Mouse (Mus musculus) MEL (cell line): ENCODE results near the gene Srsf2. TPM values are rescaled to one million over a fixed set of nuclear protein-coding genes. Genes with fewer than 3 reads are reported as not detected.

Experiments used
- DNase-seq: peaks from one replicate; pipeline ENCODE4 v3.0.0; 2011; ENCODE audit warnings: low read depth, low spot score
- H3K27ac ChIP-seq: 2 replicates; pipeline ENCODE4 v1.5.1; 2012; ENCODE audit warnings: low read depth, mild to moderate bottlenecking, control low read depth, low read length, moderate library complexity; ENCODE audit not compliant: control insufficient read depth
- H3K27me3 ChIP-seq, 2 experiments: fragments of 150-350 bp in 1 of 2; sonication (generic) in 1 of 2; 2 replicates each; pipeline ENCODE4 v1.6.1; 2012; ENCODE audit warnings: low read length in 2 of 2, mild to moderate bottlenecking in 2 of 2, improper control_type of control experiment in 1 of 2, moderate library complexity in 1 of 2; ENCODE audit not compliant: insufficient read depth in 2 of 2, control insufficient read depth in 1 of 2
- H3K36me3 ChIP-seq, 2 experiments: 2 replicates each; pipeline ENCODE4 v1.6.1; 2012 to 2014; ENCODE audit warnings: low read length in 2 of 2, improper control_type of control experiment in 1 of 2, inconsistent platforms in 1 of 2, mild to moderate bottlenecking in 1 of 2; ENCODE audit not compliant: insufficient read depth in 2 of 2, control insufficient read depth in 1 of 2
- H3K4me1 ChIP-seq, 2 experiments: fragments of 150-350 bp in 1 of 2; sonication (generic) in 1 of 2; 2 replicates each; pipeline ENCODE4 v1.6.1; 2012; ENCODE audit warnings: low read length in 2 of 2, improper control_type of control experiment in 1 of 2, mild to moderate bottlenecking in 1 of 2; ENCODE audit not compliant: insufficient read depth in 2 of 2, control insufficient read depth in 1 of 2
- H3K4me3 ChIP-seq, 2 experiments: fragments of 150-350 bp in 1 of 2; sonication (generic) in 1 of 2; 2 replicates each; pipeline ENCODE4 v1.5.1; 2012; ENCODE audit warnings: low read depth in 2 of 2, low read length in 2 of 2, mild to moderate bottlenecking in 2 of 2, moderate library complexity in 2 of 2, control low read depth in 1 of 2, improper control_type of control experiment in 1 of 2; ENCODE audit not compliant: control insufficient read depth in 1 of 2, insufficient read depth in 1 of 2
- H3K79me2 ChIP-seq: 2 replicates; pipeline ENCODE4 v1.6.1; 2012; ENCODE audit warnings: mild to moderate bottlenecking, low read length, moderate library complexity; ENCODE audit not compliant: control insufficient read depth, poor library complexity, insufficient read depth
- H3K9ac ChIP-seq: 2 replicates; pipeline ENCODE4 v1.6.1; 2012; ENCODE audit warnings: low read depth, mild to moderate bottlenecking, control low read depth, low read length, moderate library complexity; ENCODE audit not compliant: control insufficient read depth, poor library complexity, severe bottlenecking
- H3K9me3 ChIP-seq: fragments of 150-350 bp; sonication (generic); replicated peaks from 2 replicates; pipeline ENCODE4 v1.6.1; 2012; ENCODE audit warnings: mild to moderate bottlenecking, low read length, improper control_type of control experiment, moderate library complexity; ENCODE audit not compliant: insufficient read depth
- BHLHE40 ChIP-seq: IDR thresholded peaks from 2 replicates; pipeline ENCODE4 v1.6.1; 2012; ENCODE audit warnings: low read depth, mild to moderate bottlenecking, inconsistent platforms, low read length, improper control_type of control experiment, borderline replicate concordance
- CHD1 ChIP-seq: IDR thresholded peaks from 2 replicates; pipeline ENCODE4 v1.6.1; 2012; ENCODE audit warnings: low read depth, mild to moderate bottlenecking, inconsistent platforms, low read length, improper control_type of control experiment
- CHD2 ChIP-seq: IDR thresholded peaks from 2 replicates; pipeline ENCODE4 v1.6.1; 2011; ENCODE audit warnings: low read length, improper control_type of control experiment
- ELF1 ChIP-seq: IDR thresholded peaks from 2 replicates; pipeline ENCODE4 v1.6.1; 2014; ENCODE audit warnings: low read depth, mild to moderate bottlenecking, inconsistent platforms, low read length, improper control_type of control experiment, moderate library complexity
- EP300 ChIP-seq, 2 experiments: IDR thresholded peaks; 2 replicates each; pipeline ENCODE4 v1.6.1; 2011; ENCODE audit warnings: improper control_type of control experiment in 2 of 2, low read length in 2 of 2, low read depth in 1 of 2, mild to moderate bottlenecking in 1 of 2
- ETS1 ChIP-seq: IDR thresholded peaks from 2 replicates; pipeline ENCODE4 v1.6.1; 2012; ENCODE audit warnings: low read depth, mild to moderate bottlenecking, inconsistent platforms, low read length, improper control_type of control experiment, moderate library complexity
- GABPA ChIP-seq: IDR thresholded peaks from 2 replicates; pipeline ENCODE4 v1.6.1; 2012; ENCODE audit warnings: low read depth, mild to moderate bottlenecking, inconsistent platforms, low read length, improper control_type of control experiment, moderate library complexity
- HCFC1 ChIP-seq: IDR thresholded peaks from 2 replicates; pipeline ENCODE4 v1.6.1; 2012; ENCODE audit warnings: low read depth, mild to moderate bottlenecking, inconsistent platforms, low read length, improper control_type of control experiment, moderate library complexity
- KAT2A ChIP-seq: conservative IDR thresholded peaks from 2 replicates; pipeline ENCODE4 v1.6.1; 2012; ENCODE audit warnings: low read depth, low read length, improper control_type of control experiment, inconsistent platforms
- MAFK ChIP-seq: IDR thresholded peaks from 2 replicates; pipeline ENCODE4 v1.6.1; 2011; ENCODE audit warnings: low read depth, mild to moderate bottlenecking, low read length, improper control_type of control experiment, borderline replicate concordance
- MAX ChIP-seq: IDR thresholded peaks from 2 replicates; pipeline ENCODE4 v1.6.1; 2011; ENCODE audit warnings: low read length, improper control_type of control experiment
- MAZ ChIP-seq: IDR thresholded peaks from 2 replicates; pipeline ENCODE4 v1.6.1; 2012; ENCODE audit warnings: low read depth, mild to moderate bottlenecking, inconsistent platforms, low read length, improper control_type of control experiment
- MEF2A ChIP-seq: IDR thresholded peaks from 2 replicates; pipeline ENCODE4 v1.6.1; 2014; ENCODE audit warnings: low read depth, mild to moderate bottlenecking, inconsistent platforms, low read length, improper control_type of control experiment; ENCODE audit not compliant: poor library complexity, insufficient replicate concordance, severe bottlenecking; ENCODE audit errors: extremely low read depth
- MXI1 ChIP-seq: IDR thresholded peaks from 2 replicates; pipeline ENCODE4 v1.6.1; 2011; ENCODE audit warnings: mild to moderate bottlenecking, low read depth, low read length, improper control_type of control experiment
- MYB ChIP-seq: IDR thresholded peaks from 2 replicates; pipeline ENCODE4 v1.6.1; 2011; ENCODE audit warnings: mild to moderate bottlenecking, low read depth, low read length, improper control_type of control experiment
- POLR2A ChIP-seq, 2 experiments: IDR thresholded peaks; 2 replicates each; pipeline ENCODE4 v1.6.1; 2011 to 2012; ENCODE audit warnings: low read length in 2 of 2, mild to moderate bottlenecking in 2 of 2, control low read depth in 1 of 2, improper control_type of control experiment in 1 of 2, low read depth in 1 of 2, moderate library complexity in 1 of 2; ENCODE audit not compliant: control insufficient read depth in 1 of 2, insufficient read depth in 1 of 2, poor library complexity in 1 of 2
- POLR2AphosphoS5 ChIP-seq: IDR thresholded peaks from 2 replicates; pipeline ENCODE4 v1.6.1; 2012; ENCODE audit warnings: low read depth, borderline replicate concordance, mild to moderate bottlenecking, inconsistent platforms, low read length, moderate library complexity, mixed read lengths
- RCOR1 ChIP-seq: IDR thresholded peaks from 2 replicates; pipeline ENCODE4 v1.6.1; 2012; ENCODE audit warnings: low read depth, mild to moderate bottlenecking, inconsistent platforms, low read length, improper control_type of control experiment
- SIN3A ChIP-seq: IDR thresholded peaks from 2 replicates; pipeline ENCODE4 v1.6.1; 2012; ENCODE audit warnings: low read length, improper control_type of control experiment, inconsistent platforms
- SMC3 ChIP-seq: IDR thresholded peaks from 2 replicates; pipeline ENCODE4 v1.6.1; 2011; ENCODE audit warnings: low read depth, low read length, improper control_type of control experiment
- TBP ChIP-seq: IDR thresholded peaks from 2 replicates; pipeline ENCODE4 v1.8.0; 2011; ENCODE audit warnings: low read depth, low read length, improper control_type of control experiment
- UBTF ChIP-seq: IDR thresholded peaks from 2 replicates; pipeline ENCODE4 v1.6.1; 2012; ENCODE audit warnings: low read depth, mild to moderate bottlenecking, inconsistent platforms, low read length, improper control_type of control experiment, moderate library complexity, borderline replicate concordance; ENCODE audit not compliant: insufficient read depth
- USF2 ChIP-seq, 2 experiments: IDR thresholded peaks; 2 replicates each; pipeline ENCODE4 v1.6.1; 2011 to 2012; ENCODE audit warnings: improper control_type of control experiment in 2 of 2, low read length in 2 of 2, borderline replicate concordance in 1 of 2, inconsistent platforms in 1 of 2, low read depth in 1 of 2, mild to moderate bottlenecking in 1 of 2; ENCODE audit not compliant: insufficient read depth in 1 of 2
- ZNF384 ChIP-seq: IDR thresholded peaks from 2 replicates; pipeline ENCODE4 v1.6.1; 2012; ENCODE audit warnings: low read depth, mild to moderate bottlenecking, inconsistent platforms, low read length, improper control_type of control experiment
- polyA plus RNA-seq, 2 experiments: library from polyadenylated mRNA; stranded (reverse) in 1 of 2; unstranded in 1 of 2; fragments of >175 nt in 1 of 2; fragments of >200 nt in 1 of 2; gene quantifications; 2 replicates each; pipeline versions ENCODE4 v1.2.1 to v1.2.4; 2012; ENCODE audit warnings: low replicate concordance in 2 of 2, low read depth in 1 of 2; ENCODE audit not compliant: insufficient read length in 2 of 2, insufficient read depth in 1 of 2, missing spikeins in 1 of 2
- total RNA-seq: library from RNA; depleted of rRNA; stranded (reverse); fragments of 300-350 nt; gene quantifications from 2 replicates; pipeline ENCODE4 v1.2.3, GENCODE M21; 2012

The Srsf2 gene
- total and polyA plus RNA-seq, 3 experiments, result 257 to 1,128 (median 453) TPM

GRCm38 (mm10) chr11:116822215-116822614 lies 30.7 kb downstream of the Srsf2 start:
- no peaks in the 10 kb centered on the region; a peak in 2 of 4 replicates for H3K27me3 ChIP-seq
- no peak overlapping the region for H3K4me3 ChIP-seq

DNA sequence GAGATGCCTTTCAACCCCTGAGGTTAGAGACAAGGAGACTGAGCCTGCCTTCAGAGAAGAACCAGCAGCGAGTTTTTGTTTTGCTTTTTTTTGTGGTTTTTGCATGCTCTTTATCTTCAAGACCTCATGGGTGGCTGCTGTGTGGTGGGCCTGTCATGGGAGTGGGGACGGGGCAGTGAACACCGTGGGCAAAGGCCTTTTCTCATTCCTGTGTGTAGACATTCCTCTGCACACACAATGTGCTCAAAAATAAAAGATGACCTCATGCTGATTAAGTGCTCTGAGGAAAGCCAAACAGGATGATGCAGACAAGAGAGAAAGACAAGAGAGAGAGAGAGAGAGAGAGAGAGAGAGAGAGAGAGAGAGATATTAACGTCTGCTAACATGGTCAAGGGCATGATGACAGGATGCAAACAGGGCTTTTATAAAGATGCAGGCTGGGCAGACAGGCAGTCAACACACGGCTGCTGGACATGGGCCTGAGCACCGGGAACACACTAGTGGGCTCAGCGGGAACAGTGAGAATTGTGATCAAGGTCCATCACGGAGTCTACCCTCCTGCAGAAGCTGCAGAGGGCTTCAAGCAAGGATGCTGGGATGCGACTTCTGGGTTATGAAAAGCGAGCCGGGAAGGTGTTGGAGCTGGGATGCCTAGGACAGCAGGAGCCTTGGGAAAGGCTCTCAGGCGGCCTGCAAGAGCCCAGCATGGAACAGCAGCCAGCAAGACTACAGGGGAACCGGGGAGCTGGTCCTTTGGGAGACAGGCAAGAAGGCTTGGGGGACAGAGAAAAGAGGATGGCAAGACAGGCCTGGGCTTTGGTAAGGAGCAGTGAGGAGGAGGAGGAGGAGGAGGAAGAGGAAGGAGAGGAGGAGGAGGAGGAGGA lies 31.6 kb downstream of the Srsf2 start:
- H3K27me3 ChIP-seq, result no peaks in the 10 kb centered on the region; a peak in 2 of 4 replicates

More at GRCm38 (mm10) chr11:116822215-116822614, 30.7 kb downstream of the Srsf2 start:
- Histone ChIP-seq H3K9ac (no peak overlapping the region), H3K9me3 (no peaks in the 10 kb centered on the region), H3K27ac (no peak overlapping the region), H3K79me2 (no peaks in the 10 kb centered on the region)
- TF ChIP-seq ELF1 (no peak), CHD2 (no peak), KAT2A (no peak), MAX (no peak), SMC3 (no peak), POLR2A (IDR thresholded peaks at IDR 0.05; ENCODE audit: control insufficient read depth in 1 of 2, insufficient read depth in 1 of 2, low read depth in 1 of 2, low read length in 2 of 2, poor library complexity in 1 of 2) (no peak), MAZ (no peak), SIN3A (no peak), MXI1 (no peak)
- TF ChIP-seq, all 39 proteins: peak for 0
- Histone ChIP-seq H3K36me3 (no peaks in the 10 kb centered on the region), H3K4me1 (peaks cover 0 to 1% of the 10 kb centered on the region in 2 experiments; a peak in 1 of 4 replicates)
- no peak for DNase-seq

DNA sequence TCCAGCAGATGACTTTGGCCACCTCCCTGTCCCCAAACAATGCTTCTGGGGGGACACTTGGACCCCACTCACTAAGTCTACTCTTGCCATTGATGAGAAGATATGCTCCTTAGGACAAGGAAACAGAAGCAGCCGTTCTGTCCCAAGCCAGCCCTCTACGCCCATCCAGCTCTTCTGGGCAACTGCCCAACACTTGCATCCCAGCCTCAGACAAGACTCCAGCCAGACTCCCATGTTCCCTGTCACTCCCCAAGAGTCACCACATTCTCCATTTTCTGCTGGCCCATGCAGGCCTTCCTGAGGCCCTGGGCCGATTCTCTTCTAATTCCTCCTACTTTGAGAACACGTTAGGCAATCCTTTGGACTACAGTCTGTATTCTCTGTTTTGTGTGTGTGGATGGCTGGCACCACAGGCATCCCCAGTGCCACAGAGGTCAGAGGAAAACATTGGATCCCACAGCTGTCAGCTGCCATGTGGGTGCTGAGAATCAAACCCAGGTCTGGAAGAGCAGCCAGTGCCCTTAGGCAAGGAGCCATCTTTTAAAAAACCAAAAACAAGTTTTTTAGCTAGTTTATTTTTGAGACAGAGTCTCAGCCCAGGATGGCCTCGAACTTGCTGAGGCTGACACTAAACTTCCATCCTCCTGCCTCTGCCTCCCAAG lies 32.8 kb downstream of the Srsf2 start:
- no peak overlapping the region for H3K4me3 ChIP-seq
- no peak overlapping the region for H3K9ac ChIP-seq
- no peaks in the 10 kb centered on the region for H3K79me2 ChIP-seq
- no peaks in the 10 kb centered on the region; a peak in 2 of 4 replicates for H3K27me3 ChIP-seq
- no peak overlapping the region for H3K27ac ChIP-seq
- no peaks in the 10 kb centered on the region for H3K9me3 ChIP-seq
- H3K4me1 ChIP-seq, result no peaks in the 10 kb centered on the region
- no peak for DNase-seq
- H3K36me3 ChIP-seq, result no peaks in the 10 kb centered on the region
- TF ChIP-seq ZNF384 (no peak), TBP (no peak), CHD1 (no peak), MAFK (no peak), ELF1 (no peak), ETS1 (no peak), GABPA (no peak), POLR2AphosphoS5 (no peak), MXI1 (no peak), HCFC1 (no peak), EP300 (IDR thresholded peaks at IDR 0.05; ENCODE audit: low read depth in 1 of 2, low read length in 2 of 2) (no peak), BHLHE40 (no peak), UBTF (no peak), USF2 (IDR thresholded peaks at IDR 0.05; ENCODE audit: borderline replicate concordance in 1 of 2, insufficient read depth in 1 of 2, low read depth in 1 of 2, low read length in 2 of 2) (no peak), RCOR1 (no peak), MYB (no peak)

More for the DNA sequence above, 31.6 kb downstream of the Srsf2 start:
- no peak for DNase-seq
- H3K79me2 ChIP-seq, result no peaks in the 10 kb centered on the region
- H3K4me1 ChIP-seq, result no peaks in the 10 kb centered on the region
- H3K27ac ChIP-seq, result no peak overlapping the region
- H3K36me3 ChIP-seq, result no peaks in the 10 kb centered on the region
- TF ChIP-seq MEF2A, result no peak
- TF ChIP-seq, all 39 proteins: peak for 0
- H3K9ac ChIP-seq, result no peak overlapping the region
- no peaks in the 10 kb centered on the region for H3K9me3 ChIP-seq
- no peak overlapping the region for H3K4me3 ChIP-seq
